Mouse (Mus musculus) myocyte (in vitro differentiated cells): Measurements from ENCODE around the gene Acly.

ENCODE experiments used
- CEBPB ChIP-seq: IDR thresholded peaks from 2 replicates; pipeline ENCODE4 v1.6.1; 2011; ENCODE audit warnings: mild to moderate bottlenecking, moderate library complexity; ENCODE audit not compliant: poor library complexity, insufficient read depth, severe bottlenecking
- E2F4 ChIP-seq: IDR thresholded peaks from one replicate; pipeline ENCODE4 v1.6.1; 2011; ENCODE audit warnings: mild to moderate bottlenecking, control low read depth, moderate library complexity; ENCODE audit not compliant: insufficient read depth
- MAX ChIP-seq: IDR thresholded peaks from one replicate; pipeline ENCODE4 v1.6.1; 2011; ENCODE audit warnings: low read depth, mild to moderate bottlenecking, control low read depth
- MYOD1 ChIP-seq, 3 experiments: IDR thresholded peaks; one replicate each; pipeline ENCODE4 v1.6.1; 2011; ENCODE audit warnings: control low read depth in 2 of 3, low read depth in 2 of 3, mild to moderate bottlenecking in 2 of 3, moderate library complexity in 1 of 3; ENCODE audit not compliant: insufficient read length in 2 of 3, control insufficient read depth in 1 of 3
- MYOG ChIP-seq, 3 experiments: IDR thresholded peaks; one replicate each; pipeline ENCODE4 v1.6.1; 2011; ENCODE audit warnings: control low read depth in 2 of 3, low read depth in 2 of 3, mild to moderate bottlenecking in 2 of 3; ENCODE audit not compliant: insufficient read length in 2 of 3, control insufficient read depth in 1 of 3, insufficient read depth in 1 of 3
- POLR2A ChIP-seq: IDR thresholded peaks from one replicate; pipeline ENCODE4 v1.6.1; 2011; ENCODE audit warnings: low read depth, mild to moderate bottlenecking, control low read depth, moderate library complexity; ENCODE audit not compliant: insufficient read length
- POLR2AphosphoS2 ChIP-seq: IDR thresholded peaks from one replicate; pipeline ENCODE4 v1.6.1; 2011; ENCODE audit warnings: low read depth, control low read depth; ENCODE audit not compliant: insufficient read length
- REST ChIP-seq: IDR thresholded peaks from one replicate; pipeline ENCODE4 v1.6.1; 2011; ENCODE audit warnings: mild to moderate bottlenecking, control low read depth, moderate library complexity; ENCODE audit not compliant: insufficient read depth, insufficient read length
- SRF ChIP-seq: IDR thresholded peaks from one replicate; pipeline ENCODE4 v1.6.1; 2011; ENCODE audit warnings: low read depth; ENCODE audit not compliant: control insufficient read depth, insufficient read length
- TCF12 ChIP-seq: IDR thresholded peaks from one replicate; pipeline ENCODE4 v1.6.1; 2011; ENCODE audit warnings: mild to moderate bottlenecking, control low read depth; ENCODE audit not compliant: poor library complexity, insufficient read depth, severe bottlenecking
- TCF3 ChIP-seq: IDR thresholded peaks from one replicate; pipeline ENCODE4 v1.6.1; 2011; ENCODE audit warnings: low read depth, control low read depth; ENCODE audit not compliant: insufficient read length
- USF1 ChIP-seq: IDR thresholded peaks from one replicate; pipeline ENCODE4 v1.6.1; 2011; ENCODE audit warnings: low read depth, mild to moderate bottlenecking, control low read depth, moderate library complexity

GRCm38 (mm10) chr11:100527458-100528374 is at the start of gene Acly:
- TF ChIP-seq MAX (no peak), POLR2A (peak; percentile 97), REST (no peak), USF1 (no peak), CEBPB (no peak), TCF12 (no peak), SRF (peak; percentile 14), MYOG (IDR thresholded peaks at IDR 0.05; ENCODE audit: control insufficient read depth in 1 of 3, insufficient read depth in 1 of 3, insufficient read length in 2 of 3, low read depth in 2 of 3) (peak in 1 of 3 experiments; percentile 6), TCF3 (no peak), MYOD1 (IDR thresholded peaks at IDR 0.05; ENCODE audit: control insufficient read depth in 1 of 3, insufficient read length in 2 of 3, low read depth in 2 of 3) (no peak), E2F4 (no peak), POLR2AphosphoS2 (peak; percentile 94)
